Mouse (Mus musculus): ENCODE measurements around the gene Tmem164.

DNA sequence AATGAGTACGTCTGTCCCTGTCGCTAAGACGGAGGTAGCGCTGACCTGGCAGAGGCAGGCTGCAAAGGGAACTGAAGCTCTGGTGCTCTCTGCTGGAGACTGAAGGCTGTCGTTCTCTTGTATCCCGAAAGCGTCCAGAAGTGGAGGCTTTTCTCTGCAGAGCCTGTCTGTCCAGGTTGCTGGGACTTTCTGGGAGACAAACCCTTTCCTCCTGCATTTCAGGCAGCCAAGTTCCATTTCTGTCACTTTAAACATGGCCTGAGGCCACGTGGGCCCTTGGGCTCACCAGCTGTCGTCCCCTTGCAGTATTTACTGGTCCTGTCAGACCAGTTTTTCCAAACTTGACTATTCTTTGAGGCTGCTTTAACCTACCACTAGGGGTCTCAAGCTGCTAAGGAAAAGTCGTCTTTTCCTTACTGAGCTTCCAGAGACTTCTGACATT, 125.4 kb downstream of the Tmem164 start:
- TF ChIP-seq CTCF (IDR thresholded peaks at IDR 0.05; ENCODE audit: low read depth, low read length), result no peak
- TF ChIP-seq POLR2A (IDR thresholded peaks at IDR 0.05; ENCODE audit: borderline replicate concordance, low read depth, low read length), result no peak
